Mouse (Mus musculus): ENCODE measurements around the gene Ifi202b. TPM values are rescaled to one million over a fixed set of nuclear protein-coding genes. Genes with fewer than 3 reads are reported as not detected.

Gene Ifi202b
- polyA plus RNA-seq (2014; fragmentation: Illumina TruSeq; extraction: RNeasy Lipid Tissue Mini Kit (QIAGEN cat#74804); ENCODE audit: insufficient read depth, low read depth, low replicate concordance): not detected

GRCm38 (mm10) chr1:173982694-173983305 is at the start of gene Ifi202b:
TSS of gene Ifi202b (minus strand) at chr1:173982744.

GRCm38 (mm10) chr1:174031698-174032097 is 49.2 kb upstream of the Ifi202b start, which contains the start of gene Ifi205:
TSS of gene Ifi205 (minus strand) at chr1:174031810.

DNA sequence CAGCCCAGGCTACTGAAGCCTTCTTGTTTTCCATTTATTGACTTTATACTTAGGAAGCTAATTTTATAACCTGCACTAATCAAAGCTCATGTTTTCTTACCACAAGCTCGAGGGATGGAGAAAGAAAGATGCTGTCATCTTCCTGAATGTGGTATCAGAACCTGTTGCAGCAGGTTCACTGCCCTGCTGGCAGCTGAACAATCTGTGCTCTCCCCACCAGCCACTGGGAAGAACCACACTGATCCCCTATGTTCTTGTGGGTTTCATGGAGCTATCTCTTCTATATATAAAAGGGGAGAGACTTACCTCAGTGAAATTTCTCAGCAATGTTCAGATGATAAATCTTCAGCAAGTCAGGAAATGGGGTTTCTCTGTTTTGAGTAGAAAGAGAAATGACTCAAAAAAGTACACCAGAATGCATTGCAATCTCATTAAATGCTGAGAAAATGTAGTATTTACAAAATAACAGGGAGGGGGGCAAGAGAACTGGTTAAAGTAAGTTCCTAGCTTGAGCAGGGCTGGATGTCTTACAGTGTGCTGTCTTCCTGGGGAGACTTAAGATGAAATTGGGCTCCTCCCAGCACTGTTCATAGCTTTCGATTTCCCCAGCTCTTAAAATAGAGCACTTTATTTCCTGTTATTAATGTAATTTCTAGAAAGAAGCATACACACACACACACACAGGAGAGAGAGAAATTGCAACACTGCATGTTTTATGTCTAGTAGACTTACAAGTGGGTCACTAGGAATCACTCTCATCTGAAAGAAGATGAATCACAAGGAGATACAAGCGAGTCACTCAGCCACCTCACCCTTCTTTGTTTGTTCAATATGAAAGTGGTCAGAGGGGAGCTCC is 40.4 kb downstream of the Ifi202b start, which contains the start of the genes Mndal and Ifi203:
Mndal (minus strand) TSS at position 568 of the 856 bp plus-strand sequence.
Ifi203 (minus strand) TSS at position 749 of the 856 bp plus-strand sequence.

Other genes with a start within 250 kb of the Ifi202b start
- 2.4 TPM for gene Ifi207, start 241.0 kb downstream of the Ifi202b start, polyA plus RNA-seq (2014; fragmentation: Illumina TruSeq; extraction: RNeasy Lipid Tissue Mini Kit (QIAGEN cat#74804); ENCODE audit: insufficient read depth, low read depth, low replicate concordance)
- gene Ifi204, start 215.8 kb downstream of the Ifi202b start, polyA plus RNA-seq (2014; fragmentation: Illumina TruSeq; extraction: RNeasy Lipid Tissue Mini Kit (QIAGEN cat#74804); ENCODE audit: insufficient read depth, low read depth, low replicate concordance): 5.1 TPM
- 5.9 TPM for gene Ifi211, start 69.7 kb downstream of the Ifi202b start, polyA plus RNA-seq (2014; fragmentation: Illumina TruSeq; extraction: RNeasy Lipid Tissue Mini Kit (QIAGEN cat#74804); ENCODE audit: insufficient read depth, low read depth, low replicate concordance)
- 28.8 TPM for gene Mndal, start 40.3 kb downstream of the Ifi202b start, polyA plus RNA-seq (2014; fragmentation: Illumina TruSeq; extraction: RNeasy Lipid Tissue Mini Kit (QIAGEN cat#74804); ENCODE audit: insufficient read depth, low read depth, low replicate concordance)
- gene Ifi203, start 40.1 kb downstream of the Ifi202b start, polyA plus RNA-seq (2014; fragmentation: Illumina TruSeq; extraction: RNeasy Lipid Tissue Mini Kit (QIAGEN cat#74804); ENCODE audit: insufficient read depth, low read depth, low replicate concordance): 13.6 TPM
- gene Ifi205, start 49.1 kb upstream of the Ifi202b start, polyA plus RNA-seq (2014; fragmentation: Illumina TruSeq; extraction: RNeasy Lipid Tissue Mini Kit (QIAGEN cat#74804); ENCODE audit: insufficient read depth, low read depth, low replicate concordance): 6.5 TPM
- gene Olfr433, start 58.0 kb upstream of the Ifi202b start, polyA plus RNA-seq (2014; fragmentation: Illumina TruSeq; extraction: RNeasy Lipid Tissue Mini Kit (QIAGEN cat#74804); ENCODE audit: insufficient read depth, low read depth, low replicate concordance): not detected
- not detected for gene Olfr432, start 66.5 kb upstream of the Ifi202b start, polyA plus RNA-seq (2014; fragmentation: Illumina TruSeq; extraction: RNeasy Lipid Tissue Mini Kit (QIAGEN cat#74804); ENCODE audit: insufficient read depth, low read depth, low replicate concordance)
- gene Olfr430, start 83.9 kb upstream of the Ifi202b start, polyA plus RNA-seq (2014; fragmentation: Illumina TruSeq; extraction: RNeasy Lipid Tissue Mini Kit (QIAGEN cat#74804); ENCODE audit: insufficient read depth, low read depth, low replicate concordance): not detected
- not detected for gene Olfr429, start 101.6 kb upstream of the Ifi202b start, polyA plus RNA-seq (2014; fragmentation: Illumina TruSeq; extraction: RNeasy Lipid Tissue Mini Kit (QIAGEN cat#74804); ENCODE audit: insufficient read depth, low read depth, low replicate concordance)
- gene Olfr427, start 114.1 kb upstream of the Ifi202b start, polyA plus RNA-seq (2014; fragmentation: Illumina TruSeq; extraction: RNeasy Lipid Tissue Mini Kit (QIAGEN cat#74804); ENCODE audit: insufficient read depth, low read depth, low replicate concordance): not detected
- not detected for gene Olfr231, start 138.4 kb upstream of the Ifi202b start, polyA plus RNA-seq (2014; fragmentation: Illumina TruSeq; extraction: RNeasy Lipid Tissue Mini Kit (QIAGEN cat#74804); ENCODE audit: insufficient read depth, low read depth, low replicate concordance)
- not detected for gene Olfr424, start 148.8 kb upstream of the Ifi202b start, polyA plus RNA-seq (2014; fragmentation: Illumina TruSeq; extraction: RNeasy Lipid Tissue Mini Kit (QIAGEN cat#74804); ENCODE audit: insufficient read depth, low read depth, low replicate concordance)
- gene Olfr420, start 172.9 kb upstream of the Ifi202b start, polyA plus RNA-seq (2014; fragmentation: Illumina TruSeq; extraction: RNeasy Lipid Tissue Mini Kit (QIAGEN cat#74804); ENCODE audit: insufficient read depth, low read depth, low replicate concordance): not detected
- gene Spta1, start 190.0 kb upstream of the Ifi202b start, polyA plus RNA-seq (2014; fragmentation: Illumina TruSeq; extraction: RNeasy Lipid Tissue Mini Kit (QIAGEN cat#74804); ENCODE audit: insufficient read depth, low read depth, low replicate concordance): 0.08 TPM